Mouse (Mus musculus) lung, embryonic 16.5 days (tissue): Measurements from ENCODE around the gene Cox4i1. TPM values are rescaled to one million over a fixed set of nuclear protein-coding genes. Genes with fewer than 3 reads are reported as not detected.

Experiments used
- ATAC-seq: fragments of 200-750 bp; cut with Nextera tagmentation; 2 replicates; pipeline ENCODE4 v1.8.0; 2017; ENCODE audit warnings: low read depth, mild to moderate bottlenecking, moderate library complexity
- H3K27ac ChIP-seq: fragments of 300-500 bp; sonication (generic); 2 replicates; pipeline ENCODE4 v1.5.1; 2014; ENCODE audit warnings: mild to moderate bottlenecking, control low read depth, low read length
- H3K27me3 ChIP-seq: fragments of 300-500 bp; sonication (generic); 2 replicates; pipeline ENCODE4 v1.6.1; 2014; ENCODE audit warnings: low read depth, low read length, mixed read lengths; ENCODE audit not compliant: control insufficient read depth, insufficient read depth
- H3K36me3 ChIP-seq: fragments of 300-500 bp; sonication (generic); 2 replicates; pipeline ENCODE4 v1.6.1; 2014; ENCODE audit warnings: low read length; ENCODE audit not compliant: control insufficient read depth, insufficient read depth
- H3K4me1 ChIP-seq: fragments of 300-500 bp; sonication (generic); replicated peaks from 2 replicates; pipeline ENCODE4 v1.6.1; 2014; ENCODE audit warnings: low read length, mixed read lengths; ENCODE audit not compliant: control insufficient read depth, insufficient read depth
- H3K4me2 ChIP-seq: fragments of 300-500 bp; sonication (generic); 2 replicates; pipeline ENCODE4 v1.6.1; 2014; ENCODE audit warnings: low read depth, low read length, control low read depth
- H3K4me3 ChIP-seq: fragments of 300-500 bp; sonication (generic); 2 replicates; pipeline ENCODE4 v1.5.1; 2014; ENCODE audit warnings: mild to moderate bottlenecking, low read length, control low read depth
- H3K9ac ChIP-seq: fragments of 300-500 bp; sonication (generic); 2 replicates; pipeline ENCODE4 v1.6.1; 2014; ENCODE audit warnings: low read length, control low read depth
- H3K9me3 ChIP-seq: fragments of 300-500 bp; sonication (generic); 2 replicates; pipeline ENCODE4 v1.6.1; 2016; ENCODE audit warnings: low read length; ENCODE audit not compliant: control insufficient read depth
- WGBS: fragments of 180-500 bp; shearing (Covaris S2); extraction: QIAGEN DNeasy Blood & Tissue Kit; methylation state at CpG from one replicate; pipeline ENCODE4 v1.1.7; 2014; 5-methylcytosine and 5-hydroxymethylcytosine counted together
- polyA plus RNA-seq: library from polyadenylated mRNA; unstranded; fragments of >200 nt; fragmentation: Nextera tagmentation; extraction: Ambion mirVana; gene quantifications from 2 replicates; pipeline ENCODE4 v1.2.1, GENCODE M21; 2015

The Cox4i1 gene
- polyA plus RNA-seq, 1 experiment from 2014 or later, result 1,058 TPM

GRCm38 (mm10) chr8:120656322-120657052 is 11.5 kb upstream of the Cox4i1 start:
- no peaks in the 10 kb centered on the region for H3K4me1 ChIP-seq
- no peak overlapping the region for H3K4me2 ChIP-seq
- H3K4me3 ChIP-seq, result no peak overlapping the region
- H3K27me3 ChIP-seq, result no peaks in the 10 kb centered on the region
- no peak overlapping the region for H3K9ac ChIP-seq
- H3K27ac ChIP-seq, result no peak overlapping the region
- WGBS, result 93% methylated on average over 7 of the region's 7 CpGs
- peaks cover 42% of the 10 kb centered on the region for H3K36me3 ChIP-seq
- no peak for ATAC-seq
- no peaks in the 10 kb centered on the region for H3K9me3 ChIP-seq

- Histone ChIP-seq H3K9ac (no peak overlapping the region), H3K4me1 (no peaks in the 10 kb centered on the region), H3K4me3 (no peak overlapping the region), H3K9me3 (no peaks in the 10 kb centered on the region), H3K27ac (no peak overlapping the region), H3K36me3 (peaks cover 42% of the 10 kb centered on the region), H3K27me3 (no peaks in the 10 kb centered on the region), H3K4me2 (no peak overlapping the region)
- WGBS, result 82% methylated on average over 8 of the region's 8 CpGs
- no peak for ATAC-seq
These were observed 10.6 kb upstream of the Cox4i1 start for GRCm38 (mm10) chr8:120657415-120657814.

GRCm38 (mm10) chr8:120664566-120664965 is 3.5 kb upstream of the Cox4i1 start:
- H3K27me3 ChIP-seq, result no peaks in the 10 kb centered on the region
- peak overlapping the region; percentile 24; the same call in 1 of the 2 replicates for H3K9ac ChIP-seq
- H3K4me1 ChIP-seq, result peaks cover 35% of the 10 kb centered on the region
- no peaks in the 10 kb centered on the region for H3K36me3 ChIP-seq
- H3K4me2 ChIP-seq, result no peak overlapping the region
- no peak overlapping the region for H3K4me3 ChIP-seq
- no peak overlapping the region for H3K27ac ChIP-seq
- ATAC-seq, result no peak
- 74% methylated on average over 6 of the region's 6 CpGs for WGBS
- no peaks in the 10 kb centered on the region for H3K9me3 ChIP-seq

- Histone ChIP-seq H3K27ac (peak overlapping the region; percentile 59; the same call in 1 of the 2 replicates), H3K27me3 (no peaks in the 10 kb centered on the region), H3K4me2 (peak overlapping the region; percentile 96), H3K4me1 (peaks cover 35% of the 10 kb centered on the region), H3K9me3 (no peaks in the 10 kb centered on the region), H3K9ac (peak overlapping the region; percentile 93; the same call in 1 of the 2 replicates), H3K4me3 (peak overlapping the region; percentile 72), H3K36me3 (peaks cover 7% of the 10 kb centered on the region; the same call in 1 of the 2 replicates)
- WGBS, result 67% methylated on average over 3 of the region's 3 CpGs
- ATAC-seq, result no peak
These were observed 2.1 kb upstream of the Cox4i1 start for GRCm38 (mm10) chr8:120665726-120666455.

GRCm38 (mm10) chr8:120666807-120667470 is 1.1 kb upstream of the Cox4i1 start:
- Histone ChIP-seq H3K4me1 (peaks cover 35% of the 10 kb centered on the region), H3K9me3 (no peaks in the 10 kb centered on the region), H3K27me3 (no peaks in the 10 kb centered on the region), H3K27ac (peak overlapping the region; percentile 59), H3K4me2 (peak overlapping the region; percentile 96), H3K9ac (peak overlapping the region; percentile 93), H3K36me3 (peaks cover 12% of the 10 kb centered on the region), H3K4me3 (peak overlapping the region; percentile 72)
- WGBS, result 3% methylated on average over 17 of the region's 17 CpGs
- no peak for ATAC-seq

GRCm38 (mm10) chr8:120668374-120668905 is 418 bp downstream of the Cox4i1 start, which contains the start of gene Emc8:
TSS of gene Emc8 (minus strand) at chr8:120668573.
- Histone ChIP-seq H3K9me3 (no peaks in the 10 kb centered on the region), H3K27me3 (no peaks in the 10 kb centered on the region), H3K4me2 (peak within 1 kb of the TSS; percentile 96), H3K4me3 (peak within 1 kb of the TSS; percentile 72), H3K4me1 (peaks cover 35% of the 10 kb centered on the region), H3K9ac (peak within 1 kb of the TSS; percentile 98), H3K36me3 (peaks cover 26% of the 10 kb centered on the region), H3K27ac (peak within 1 kb of the TSS; percentile 81)
- ATAC-seq, result peak; percentile 59
- under 1% methylated on average over 38 of the region's 51 CpGs for WGBS

GRCm38 (mm10) chr8:120671775-120672174 is 3.8 kb downstream of the Cox4i1 start:
- Histone ChIP-seq H3K9me3 (no peaks in the 10 kb centered on the region), H3K4me2 (no peak overlapping the region), H3K9ac (no peak overlapping the region), H3K4me1 (peaks cover 10% of the 10 kb centered on the region), H3K27ac (no peak overlapping the region), H3K4me3 (no peak overlapping the region), H3K27me3 (no peaks in the 10 kb centered on the region), H3K36me3 (peaks cover 33% of the 10 kb centered on the region)
- ATAC-seq, result no peak
- 57% methylated on average over 6 of the region's 6 CpGs for WGBS

- H3K9ac ChIP-seq, result no peak overlapping the region
- no peaks in the 10 kb centered on the region for H3K9me3 ChIP-seq
- WGBS, result 88% methylated on average over 16 of the region's 16 CpGs
- ATAC-seq, result no peak
- H3K4me2 ChIP-seq, result no peak overlapping the region
- H3K27ac ChIP-seq, result no peak overlapping the region
- peaks cover 6% of the 10 kb centered on the region for H3K4me1 ChIP-seq
- H3K36me3 ChIP-seq, result peaks cover 33% of the 10 kb centered on the region
- H3K4me3 ChIP-seq, result no peak overlapping the region
- no peaks in the 10 kb centered on the region for H3K27me3 ChIP-seq
These were observed 4.7 kb downstream of the Cox4i1 start for GRCm38 (mm10) chr8:120672626-120673229.
